Mouse (Mus musculus) MEL (cell line): ENCODE measurements at regions not wholly inside any gene's neighbourhood (a gene's known extent, or its start where the extent isn't known, plus 50 kb on each side); places are given as distances from the start of the nearest gene placed in this dataset.

Experiments
- DNase-seq: peaks from one replicate; pipeline ENCODE4 v3.0.0; 2011; ENCODE audit warnings: low read depth, low spot score
- H3K27ac ChIP-seq: 2 replicates; pipeline ENCODE4 v1.5.1; 2012; ENCODE audit warnings: low read depth, mild to moderate bottlenecking, control low read depth, low read length, moderate library complexity; ENCODE audit not compliant: control insufficient read depth
- H3K27me3 ChIP-seq, 2 experiments: fragments of 150-350 bp in 1 of 2; sonication (generic) in 1 of 2; 2 replicates each; pipeline ENCODE4 v1.6.1; 2012; ENCODE audit warnings: low read length in 2 of 2, mild to moderate bottlenecking in 2 of 2, improper control_type of control experiment in 1 of 2, moderate library complexity in 1 of 2; ENCODE audit not compliant: insufficient read depth in 2 of 2, control insufficient read depth in 1 of 2
- H3K36me3 ChIP-seq, 2 experiments: 2 replicates each; pipeline ENCODE4 v1.6.1; 2012 to 2014; ENCODE audit warnings: low read length in 2 of 2, improper control_type of control experiment in 1 of 2, inconsistent platforms in 1 of 2, mild to moderate bottlenecking in 1 of 2; ENCODE audit not compliant: insufficient read depth in 2 of 2, control insufficient read depth in 1 of 2
- H3K4me1 ChIP-seq, 2 experiments: fragments of 150-350 bp in 1 of 2; sonication (generic) in 1 of 2; 2 replicates each; pipeline ENCODE4 v1.6.1; 2012; ENCODE audit warnings: low read length in 2 of 2, improper control_type of control experiment in 1 of 2, mild to moderate bottlenecking in 1 of 2; ENCODE audit not compliant: insufficient read depth in 2 of 2, control insufficient read depth in 1 of 2
- H3K4me3 ChIP-seq, 2 experiments: fragments of 150-350 bp in 1 of 2; sonication (generic) in 1 of 2; 2 replicates each; pipeline ENCODE4 v1.5.1; 2012; ENCODE audit warnings: low read depth in 2 of 2, low read length in 2 of 2, mild to moderate bottlenecking in 2 of 2, moderate library complexity in 2 of 2, control low read depth in 1 of 2, improper control_type of control experiment in 1 of 2; ENCODE audit not compliant: control insufficient read depth in 1 of 2, insufficient read depth in 1 of 2
- H3K79me2 ChIP-seq: 2 replicates; pipeline ENCODE4 v1.6.1; 2012; ENCODE audit warnings: mild to moderate bottlenecking, low read length, moderate library complexity; ENCODE audit not compliant: control insufficient read depth, poor library complexity, insufficient read depth
- H3K9ac ChIP-seq: 2 replicates; pipeline ENCODE4 v1.6.1; 2012; ENCODE audit warnings: low read depth, mild to moderate bottlenecking, control low read depth, low read length, moderate library complexity; ENCODE audit not compliant: control insufficient read depth, poor library complexity, severe bottlenecking
- H3K9me3 ChIP-seq: fragments of 150-350 bp; sonication (generic); replicated peaks from 2 replicates; pipeline ENCODE4 v1.6.1; 2012; ENCODE audit warnings: mild to moderate bottlenecking, low read length, improper control_type of control experiment, moderate library complexity; ENCODE audit not compliant: insufficient read depth
- CHD1 ChIP-seq: IDR thresholded peaks from 2 replicates; pipeline ENCODE4 v1.6.1; 2012; ENCODE audit warnings: low read depth, mild to moderate bottlenecking, inconsistent platforms, low read length, improper control_type of control experiment
- CHD2 ChIP-seq: IDR thresholded peaks from 2 replicates; pipeline ENCODE4 v1.6.1; 2011; ENCODE audit warnings: low read length, improper control_type of control experiment
- CTCF ChIP-seq, 3 experiments: IDR thresholded peaks in 2 of 3; conservative IDR thresholded peaks in 1 of 3; 2 replicates each; pipeline ENCODE4 v1.5.1; 2011 to 2012; ENCODE audit warnings: low read length in 3 of 3, low read depth in 2 of 3, mild to moderate bottlenecking in 2 of 3, improper control_type of control experiment in 1 of 3, inconsistent platforms in 1 of 3, mixed read lengths in 1 of 3, moderate library complexity in 1 of 3; ENCODE audit not compliant: control insufficient read depth in 1 of 3, insufficient read depth in 1 of 3, poor library complexity in 1 of 3, severe bottlenecking in 1 of 3
- E2F4 ChIP-seq: IDR thresholded peaks from 2 replicates; pipeline ENCODE4 v1.6.1; 2011; ENCODE audit warnings: low read depth, low read length, improper control_type of control experiment, borderline replicate concordance
- EP300 ChIP-seq, 2 experiments: IDR thresholded peaks; 2 replicates each; pipeline ENCODE4 v1.6.1; 2011; ENCODE audit warnings: improper control_type of control experiment in 2 of 2, low read length in 2 of 2, low read depth in 1 of 2, mild to moderate bottlenecking in 1 of 2
- ETS1 ChIP-seq: IDR thresholded peaks from 2 replicates; pipeline ENCODE4 v1.6.1; 2012; ENCODE audit warnings: low read depth, mild to moderate bottlenecking, inconsistent platforms, low read length, improper control_type of control experiment, moderate library complexity
- HCFC1 ChIP-seq: IDR thresholded peaks from 2 replicates; pipeline ENCODE4 v1.6.1; 2012; ENCODE audit warnings: low read depth, mild to moderate bottlenecking, inconsistent platforms, low read length, improper control_type of control experiment, moderate library complexity
- JUND ChIP-seq: IDR thresholded peaks from 2 replicates; pipeline ENCODE4 v1.6.1; 2011; ENCODE audit warnings: low read depth, mild to moderate bottlenecking, improper control_type of control experiment, low read length
- MEF2A ChIP-seq: IDR thresholded peaks from 2 replicates; pipeline ENCODE4 v1.6.1; 2014; ENCODE audit warnings: low read depth, mild to moderate bottlenecking, inconsistent platforms, low read length, improper control_type of control experiment; ENCODE audit not compliant: poor library complexity, insufficient replicate concordance, severe bottlenecking; ENCODE audit errors: extremely low read depth
- MXI1 ChIP-seq: IDR thresholded peaks from 2 replicates; pipeline ENCODE4 v1.6.1; 2011; ENCODE audit warnings: mild to moderate bottlenecking, low read depth, low read length, improper control_type of control experiment
- MYB ChIP-seq: IDR thresholded peaks from 2 replicates; pipeline ENCODE4 v1.6.1; 2011; ENCODE audit warnings: mild to moderate bottlenecking, low read depth, low read length, improper control_type of control experiment
- NELFE ChIP-seq: IDR thresholded peaks from 2 replicates; pipeline ENCODE4 v1.6.1; 2011; ENCODE audit warnings: low read depth, low read length, improper control_type of control experiment
- NRF1 ChIP-seq: IDR thresholded peaks from 2 replicates; pipeline ENCODE4 v1.6.1; 2014; ENCODE audit warnings: low read depth, mild to moderate bottlenecking, inconsistent platforms, low read length, improper control_type of control experiment, moderate library complexity; ENCODE audit not compliant: poor library complexity, insufficient read depth, severe bottlenecking
- SIN3A ChIP-seq: IDR thresholded peaks from 2 replicates; pipeline ENCODE4 v1.6.1; 2012; ENCODE audit warnings: low read length, improper control_type of control experiment, inconsistent platforms
- TCF12 ChIP-seq: IDR thresholded peaks from 2 replicates; pipeline ENCODE4 v1.6.1; 2014; ENCODE audit warnings: low read depth, mild to moderate bottlenecking, inconsistent platforms, low read length, improper control_type of control experiment, moderate library complexity
- USF1 ChIP-seq: IDR thresholded peaks from 2 replicates; pipeline ENCODE4 v1.6.1; 2014; ENCODE audit warnings: low read depth, mild to moderate bottlenecking, inconsistent platforms, low read length, improper control_type of control experiment, moderate library complexity
- ZC3H11A ChIP-seq: IDR thresholded peaks from 2 replicates; pipeline ENCODE4 v1.6.1; 2012; ENCODE audit warnings: low read depth, mild to moderate bottlenecking, inconsistent platforms, low read length, improper control_type of control experiment
- ZMIZ1 ChIP-seq: IDR thresholded peaks from 2 replicates; pipeline ENCODE4 v1.6.1; 2012; ENCODE audit warnings: low read depth, mild to moderate bottlenecking, inconsistent platforms, low read length, improper control_type of control experiment, moderate library complexity

- Histone ChIP-seq H3K9me3 (no peaks in the 10 kb centered on the region), H3K4me3 (no peak overlapping the region), H3K4me1 (peaks cover 39 to 45% of the 10 kb centered on the region in 2 experiments), H3K27me3 (no peaks in the 10 kb centered on the region), H3K27ac (peak overlapping the region; percentile 8; the same call in 1 of the 2 replicates), H3K79me2 (no peaks in the 10 kb centered on the region), H3K9ac (no peak overlapping the region), H3K36me3 (peaks cover 0 to 38% of the 10 kb centered on the region in 2 experiments; a peak in 2 of 4 replicates)
- peak; percentile 22; the same call in 1 of the 2 replicates for TF ChIP-seq MEF2A
- TF ChIP-seq ETS1: peak; percentile 98
- no peak for TF ChIP-seq CHD1
- TF ChIP-seq EP300 (IDR thresholded peaks at IDR 0.05; ENCODE audit: low read depth in 1 of 2, low read length in 2 of 2): peak; percentile 33 to 68; a peak in 3 of 4 replicates
- TF ChIP-seq HCFC1: 0 out of 2 replicates have a peak, but pooled peaks have one; percentile 33
- no peak for TF ChIP-seq JUND
- TF ChIP-seq NRF1: no peak
- TF ChIP-seq ZC3H11A: no peak
- peak; percentile 65 for TF ChIP-seq SIN3A
- peak; percentile 50 for TF ChIP-seq TCF12
- peak; percentile 41; the same call in 1 of the 2 replicates for TF ChIP-seq CHD2
- peak; percentile 40; the same call in 1 of the 2 replicates for TF ChIP-seq USF1
- peak; percentile 75 for DNase-seq
Observed at GRCm38 (mm10) chr19:32963983-32964382, 206.7 kb downstream of the Pten start.

- no peaks in the 10 kb centered on the region for H3K79me2 ChIP-seq
Observed at GRCm38 (mm10) chr19:32965488-32965887, 208.2 kb downstream of the Pten start.

More at GRCm38 (mm10) chr19:32965488-32965887, 208.2 kb downstream of the Pten start:
- no peak overlapping the region for H3K27ac ChIP-seq
- peak; percentile 31 for DNase-seq
- peaks cover 37 to 42% of the 10 kb centered on the region in 2 experiments for H3K4me1 ChIP-seq
- H3K9ac ChIP-seq: no peak overlapping the region
- H3K36me3 ChIP-seq: peaks cover 0 to 36% of the 10 kb centered on the region in 2 experiments; a peak in 2 of 4 replicates
- no peak overlapping the region for H3K4me3 ChIP-seq
- H3K27me3 ChIP-seq: no peaks in the 10 kb centered on the region
- TF ChIP-seq MXI1: no peak
- TF ChIP-seq NELFE: no peak
- no peak for TF ChIP-seq MYB
- TF ChIP-seq ZMIZ1: no peak
- TF ChIP-seq E2F4: no peak
- TF ChIP-seq CTCF (IDR thresholded peaks at IDR 0.05 in 2 of 3, conservative IDR thresholded peaks at IDR 0.05 in 1 of 3; ENCODE audit: control insufficient read depth in 1 of 3, insufficient read depth in 1 of 3, low read depth in 2 of 3, low read length in 3 of 3, poor library complexity in 1 of 3, severe bottlenecking in 1 of 3): no peak
- no peaks in the 10 kb centered on the region for H3K9me3 ChIP-seq
